Mouse (Mus musculus) myocyte (in vitro differentiated cells): Measurements from ENCODE around the gene Anapc1.

Experiments
- CEBPB ChIP-seq: IDR thresholded peaks from 2 replicates; pipeline ENCODE4 v1.6.1; 2011; ENCODE audit warnings: mild to moderate bottlenecking, moderate library complexity; ENCODE audit not compliant: poor library complexity, insufficient read depth, severe bottlenecking
- E2F4 ChIP-seq: IDR thresholded peaks from one replicate; pipeline ENCODE4 v1.6.1; 2011; ENCODE audit warnings: mild to moderate bottlenecking, control low read depth, moderate library complexity; ENCODE audit not compliant: insufficient read depth
- MAX ChIP-seq: IDR thresholded peaks from one replicate; pipeline ENCODE4 v1.6.1; 2011; ENCODE audit warnings: low read depth, mild to moderate bottlenecking, control low read depth
- MYOD1 ChIP-seq, 3 experiments: IDR thresholded peaks; one replicate each; pipeline ENCODE4 v1.6.1; 2011; ENCODE audit warnings: control low read depth in 2 of 3, low read depth in 2 of 3, mild to moderate bottlenecking in 2 of 3, moderate library complexity in 1 of 3; ENCODE audit not compliant: insufficient read length in 2 of 3, control insufficient read depth in 1 of 3
- MYOG ChIP-seq, 3 experiments: IDR thresholded peaks; one replicate each; pipeline ENCODE4 v1.6.1; 2011; ENCODE audit warnings: control low read depth in 2 of 3, low read depth in 2 of 3, mild to moderate bottlenecking in 2 of 3; ENCODE audit not compliant: insufficient read length in 2 of 3, control insufficient read depth in 1 of 3, insufficient read depth in 1 of 3
- POLR2A ChIP-seq: IDR thresholded peaks from one replicate; pipeline ENCODE4 v1.6.1; 2011; ENCODE audit warnings: low read depth, mild to moderate bottlenecking, control low read depth, moderate library complexity; ENCODE audit not compliant: insufficient read length
- POLR2AphosphoS2 ChIP-seq: IDR thresholded peaks from one replicate; pipeline ENCODE4 v1.6.1; 2011; ENCODE audit warnings: low read depth, control low read depth; ENCODE audit not compliant: insufficient read length
- SRF ChIP-seq: IDR thresholded peaks from one replicate; pipeline ENCODE4 v1.6.1; 2011; ENCODE audit warnings: low read depth; ENCODE audit not compliant: control insufficient read depth, insufficient read length
- TCF12 ChIP-seq: IDR thresholded peaks from one replicate; pipeline ENCODE4 v1.6.1; 2011; ENCODE audit warnings: mild to moderate bottlenecking, control low read depth; ENCODE audit not compliant: poor library complexity, insufficient read depth, severe bottlenecking
- USF1 ChIP-seq: IDR thresholded peaks from one replicate; pipeline ENCODE4 v1.6.1; 2011; ENCODE audit warnings: low read depth, mild to moderate bottlenecking, control low read depth, moderate library complexity

DNA sequence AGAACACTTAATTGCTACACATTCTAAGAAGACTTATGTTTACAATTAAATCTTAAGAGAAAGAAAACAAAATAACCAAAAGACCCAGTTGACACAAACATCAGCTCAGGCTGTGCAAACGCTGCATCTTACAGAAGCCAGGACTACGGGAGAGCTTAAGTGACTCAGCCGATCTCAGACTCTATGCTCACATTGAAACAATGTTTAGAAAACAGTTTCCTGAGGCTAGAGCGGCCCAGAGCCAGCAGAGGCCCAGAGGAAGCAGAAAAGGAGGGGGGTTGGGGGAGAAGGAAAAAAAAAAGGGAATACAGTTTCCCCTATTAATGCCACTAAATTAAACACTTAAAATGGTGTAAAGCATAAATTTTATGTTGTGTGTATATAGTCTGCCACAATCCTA, 6.5 kb downstream of the Anapc1 start:
- TF ChIP-seq POLR2A (no peak), TCF12 (no peak), MYOG (IDR thresholded peaks at IDR 0.05; ENCODE audit: control insufficient read depth in 1 of 3, insufficient read depth in 1 of 3, insufficient read length in 2 of 3, low read depth in 2 of 3) (no peak), CEBPB (no peak), MYOD1 (IDR thresholded peaks at IDR 0.05; ENCODE audit: control insufficient read depth in 1 of 3, insufficient read length in 2 of 3, low read depth in 2 of 3) (no peak), USF1 (no peak), POLR2AphosphoS2 (no peak), SRF (no peak), E2F4 (no peak), MAX (no peak)
